Mouse (Mus musculus) kidney, embryonic 15.5 days (tissue): ENCODE data around the gene Gramd1b. TPM values are rescaled to one million over a fixed set of nuclear protein-coding genes. Genes with fewer than 3 reads are reported as not detected.

Experiments used
- ATAC-seq: fragments of 200-750 bp; cut with Nextera tagmentation; replicated peaks from 2 replicates; pipeline ENCODE4 v1.8.0; 2017; ENCODE audit warnings: moderate TSS enrichment; ENCODE audit not compliant: low FRiP score
- H3K27ac ChIP-seq: fragments of 300-500 bp; sonication (generic); 2 replicates; pipeline ENCODE4 v1.5.1; 2015; ENCODE audit warnings: mild to moderate bottlenecking, inconsistent platforms
- H3K27me3 ChIP-seq: fragments of 300-500 bp; sonication (generic); 2 replicates; pipeline ENCODE4 v1.6.1; 2015; ENCODE audit warnings: inconsistent platforms
- H3K36me3 ChIP-seq: fragments of 300-500 bp; sonication (generic); 2 replicates; pipeline ENCODE4 v1.6.1; 2015; ENCODE audit warnings: inconsistent platforms
- H3K4me1 ChIP-seq: fragments of 300-500 bp; sonication (generic); 2 replicates; pipeline ENCODE4 v1.6.1; 2015; ENCODE audit warnings: inconsistent platforms
- H3K4me2 ChIP-seq: fragments of 300-500 bp; sonication (generic); 2 replicates; pipeline ENCODE4 v1.6.1; 2015; ENCODE audit warnings: moderate library complexity, mild to moderate bottlenecking, inconsistent platforms
- H3K4me3 ChIP-seq: fragments of 300-500 bp; sonication (generic); replicated peaks from 2 replicates; pipeline ENCODE4 v1.5.1; 2015; ENCODE audit warnings: mild to moderate bottlenecking, inconsistent platforms
- H3K9ac ChIP-seq: fragments of 300-500 bp; sonication (generic); 2 replicates; pipeline ENCODE4 v1.6.1; 2015; ENCODE audit warnings: mild to moderate bottlenecking, inconsistent platforms
- H3K9me3 ChIP-seq: fragments of 300-500 bp; sonication (generic); replicated peaks from 2 replicates; pipeline ENCODE4 v1.6.1; 2016; ENCODE audit warnings: inconsistent platforms
- WGBS: fragments of 180-500 bp; shearing (Covaris S2); methylation state at CpG from one replicate; pipeline ENCODE4 v1.1.7; 2015; ENCODE audit warnings: mixed read lengths; 5-methylcytosine and 5-hydroxymethylcytosine counted together
- polyA plus RNA-seq: library from polyadenylated mRNA; unstranded; fragments of >200 nt; fragmentation: Nextera tagmentation; extraction: Ambion mirVana; gene quantifications from 2 replicates; pipeline ENCODE4 v1.2.1, GENCODE M21; 2015

Gramd1b gene
- polyA plus RNA-seq, 1 experiment from 2014 or later = 10.2 TPM

DNA sequence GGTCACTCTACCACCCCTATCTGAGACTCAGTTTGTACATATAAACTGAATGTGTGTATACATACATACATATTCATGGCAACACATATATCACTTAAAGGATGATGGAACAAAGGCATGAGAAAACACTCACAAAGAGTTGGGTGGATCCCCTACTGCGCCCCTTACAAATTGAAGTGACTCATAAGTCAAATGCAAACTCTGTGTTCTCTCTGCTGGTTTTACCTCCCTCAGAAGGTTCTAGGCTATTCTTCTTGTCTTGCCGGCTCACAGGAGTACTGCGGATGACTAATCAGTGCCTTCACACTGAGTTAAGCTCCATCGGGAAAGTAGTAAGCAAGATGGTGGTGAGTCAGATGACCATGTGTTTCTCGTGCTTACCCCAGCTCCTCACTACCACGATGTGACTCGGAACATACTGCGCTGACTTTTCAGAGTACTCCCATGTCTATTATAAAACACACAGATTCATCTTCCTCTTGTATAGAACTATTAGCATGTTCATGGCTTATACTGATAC, 182.4 kb downstream of the Gramd1b start:
- Histone ChIP-seq H3K27me3 (no peaks in the 10 kb centered on the region), H3K4me1 (peaks cover 23% of the 10 kb centered on the region), H3K4me3 (no peak overlapping the region), H3K9me3 (no peaks in the 10 kb centered on the region), H3K27ac (no peak overlapping the region), H3K36me3 (no peaks in the 10 kb centered on the region), H3K9ac (no peak overlapping the region), H3K4me2 (no peak overlapping the region)
- no peak for ATAC-seq
- 95% methylated on average over 8 of the region's 8 CpGs for WGBS

DNA sequence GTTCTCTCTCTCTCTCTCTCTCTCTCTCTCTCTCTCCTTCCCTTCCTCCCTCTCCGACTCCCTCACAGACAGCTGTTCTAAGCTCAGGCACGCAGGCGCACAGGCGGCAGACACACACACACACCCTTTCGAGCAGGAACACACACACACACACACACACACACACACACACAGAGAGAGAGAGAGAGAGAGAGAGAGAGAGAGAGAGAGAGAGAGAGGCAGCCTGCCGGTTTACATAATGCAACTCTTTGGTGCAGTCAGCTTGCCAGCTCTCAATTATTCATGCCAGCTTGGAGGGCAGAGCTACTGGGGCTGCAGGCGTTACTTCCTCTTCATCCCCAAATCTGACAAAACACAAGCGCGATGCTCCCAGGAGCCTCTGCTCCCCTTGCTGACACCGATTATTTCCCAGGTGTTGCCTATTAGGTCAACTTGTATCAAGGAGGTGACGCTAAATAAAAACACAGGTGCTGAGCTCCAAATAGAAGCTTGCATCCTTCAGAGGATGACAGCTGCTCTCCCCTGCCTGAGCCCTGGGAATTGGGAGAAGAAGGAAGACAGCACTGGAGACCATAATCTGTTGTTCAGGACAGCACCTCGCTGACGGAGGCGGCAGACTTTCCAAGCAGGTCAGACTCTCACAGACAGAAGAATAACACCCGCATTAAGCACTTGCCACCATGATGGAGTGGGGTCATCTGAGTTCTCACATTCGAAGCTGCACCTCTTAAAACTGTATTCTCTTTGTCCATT, 184.8 kb downstream of the Gramd1b start:
- no peaks in the 10 kb centered on the region for H3K36me3 ChIP-seq
- H3K9me3 ChIP-seq = no peaks in the 10 kb centered on the region
- H3K27me3 ChIP-seq = no peaks in the 10 kb centered on the region
- peak overlapping the region; percentile 34 for H3K4me3 ChIP-seq
- peak overlapping the region; percentile 60 for H3K4me2 ChIP-seq
- peaks cover 23% of the 10 kb centered on the region for H3K4me1 ChIP-seq
- WGBS = 11% methylated on average over 16 of the region's 16 CpGs
- H3K27ac ChIP-seq = peak overlapping the region; percentile 37; the same call in 1 of the 2 replicates
- peak overlapping the region; percentile 7 for H3K9ac ChIP-seq
- peak; percentile 72 for ATAC-seq

DNA sequence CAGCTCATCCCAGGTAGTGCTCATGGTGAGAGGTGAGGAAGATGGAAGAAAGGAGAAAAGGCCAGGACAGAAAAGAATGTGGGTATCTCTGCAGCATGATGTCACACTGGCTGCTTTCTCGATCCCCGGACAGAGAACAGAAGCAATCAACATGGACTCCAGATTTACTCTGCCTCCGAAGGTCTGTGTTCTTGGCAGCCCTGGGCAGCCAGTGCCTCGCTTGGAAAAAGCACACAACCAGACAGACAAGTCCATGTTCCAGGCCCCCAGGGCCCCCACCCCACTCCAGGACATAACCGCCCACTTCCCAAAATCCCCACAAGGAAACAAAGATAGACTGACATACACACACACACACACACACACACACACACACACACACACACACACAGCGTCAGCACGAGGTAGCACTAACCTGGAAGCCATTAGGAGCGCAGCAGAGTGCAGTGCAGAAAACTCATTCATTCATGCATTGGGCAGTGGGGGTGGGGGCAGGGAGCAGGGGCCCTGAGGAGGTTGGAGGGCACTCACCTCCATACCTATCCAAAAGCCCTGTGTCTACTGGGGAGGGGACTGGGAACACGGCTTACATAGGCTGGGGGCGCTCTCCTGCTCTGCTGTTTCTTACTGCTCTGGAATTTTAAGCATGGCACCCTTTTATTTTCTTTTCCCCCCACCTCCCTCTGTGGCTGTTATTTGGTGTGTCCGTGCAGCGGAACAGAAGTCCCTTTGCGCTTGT, 185.5 kb downstream of the Gramd1b start:
- Histone ChIP-seq H3K9me3 (no peaks in the 10 kb centered on the region), H3K9ac (peak overlapping the region; percentile 7; the same call in 1 of the 2 replicates), H3K4me3 (peak overlapping the region; percentile 34), H3K27ac (peak overlapping the region; percentile 51; the same call in 1 of the 2 replicates), H3K4me2 (peak overlapping the region; percentile 60), H3K36me3 (no peaks in the 10 kb centered on the region), H3K27me3 (no peaks in the 10 kb centered on the region), H3K4me1 (peaks cover 23% of the 10 kb centered on the region)
- WGBS = 33% methylated on average over 13 of the region's 13 CpGs
- ATAC-seq = peak; percentile 70

DNA sequence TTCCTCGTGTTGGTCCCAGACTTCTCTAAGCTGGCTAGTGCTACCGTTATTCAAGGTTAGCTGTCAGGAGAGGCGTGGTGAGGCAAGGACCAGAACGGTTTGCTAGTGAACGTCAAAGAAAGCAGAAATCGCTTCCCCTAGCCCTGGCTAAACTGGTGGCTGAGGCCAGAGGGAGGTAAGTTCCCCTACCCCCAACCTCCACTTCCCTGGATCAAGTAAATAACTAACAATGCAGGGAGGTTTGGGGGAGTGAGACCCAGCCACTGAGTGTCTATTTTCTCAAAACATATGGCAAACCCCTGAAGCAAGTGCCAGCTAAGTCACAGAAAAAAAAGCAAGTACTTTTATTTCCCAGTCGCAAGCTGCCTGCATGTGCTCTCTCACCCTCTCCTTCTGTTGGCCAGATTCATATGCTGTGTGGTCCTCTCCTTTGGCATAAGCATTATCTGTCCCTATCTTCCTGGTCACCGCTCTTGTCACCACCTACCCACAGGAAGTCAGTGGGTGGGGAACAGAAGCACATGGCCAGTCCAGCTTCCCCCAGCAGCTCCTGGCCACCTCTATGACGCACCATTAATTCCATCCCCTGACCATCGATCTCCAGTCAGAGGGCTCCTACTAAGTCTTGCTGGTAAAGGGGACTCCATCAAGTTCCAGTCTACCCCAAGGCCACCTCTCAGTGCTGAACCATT, 186.2 kb downstream of the Gramd1b start:
- Histone ChIP-seq H3K27me3 (no peaks in the 10 kb centered on the region), H3K9me3 (no peaks in the 10 kb centered on the region), H3K9ac (no peak overlapping the region), H3K4me2 (peak overlapping the region; percentile 60), H3K4me1 (peaks cover 28% of the 10 kb centered on the region), H3K27ac (peak overlapping the region; percentile 51; the same call in 1 of the 2 replicates), H3K36me3 (no peaks in the 10 kb centered on the region), H3K4me3 (0 out of 2 replicates have a peak overlapping the region, but pooled peaks have one; percentile 2)
- ATAC-seq = 0 out of 2 replicates have a peak, but pooled peaks have one; percentile 38
- WGBS = 31% methylated on average over 10 of the region's 10 CpGs

DNA sequence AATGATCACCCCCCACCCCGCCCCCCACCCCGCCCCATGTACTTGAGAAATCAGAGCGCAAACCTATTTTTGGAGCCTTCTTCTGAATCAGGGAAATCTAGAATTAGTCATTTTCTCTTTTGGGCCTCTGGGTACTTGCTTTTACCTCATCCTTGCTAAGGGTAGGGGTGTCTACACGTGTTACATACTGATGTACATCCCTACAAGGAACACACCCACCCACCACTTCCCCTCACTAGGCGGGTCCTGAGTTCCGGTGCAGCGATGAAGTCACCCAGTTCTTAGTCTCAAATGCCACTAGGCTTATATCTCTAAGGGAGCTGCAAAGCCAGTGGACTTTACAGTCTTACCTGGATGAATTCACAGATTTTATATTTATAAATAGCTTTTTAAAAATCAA, 187.4 kb downstream of the Gramd1b start:
- peaks cover 37% of the 10 kb centered on the region for H3K4me1 ChIP-seq
- H3K4me3 ChIP-seq = no peak overlapping the region
- H3K27ac ChIP-seq = no peak overlapping the region
- H3K27me3 ChIP-seq = no peaks in the 10 kb centered on the region
- no peaks in the 10 kb centered on the region for H3K36me3 ChIP-seq
- H3K4me2 ChIP-seq = no peak overlapping the region
- WGBS = 89% methylated on average over 7 of the region's 7 CpGs
- H3K9me3 ChIP-seq = no peaks in the 10 kb centered on the region
- no peak overlapping the region for H3K9ac ChIP-seq
- no peak for ATAC-seq

DNA sequence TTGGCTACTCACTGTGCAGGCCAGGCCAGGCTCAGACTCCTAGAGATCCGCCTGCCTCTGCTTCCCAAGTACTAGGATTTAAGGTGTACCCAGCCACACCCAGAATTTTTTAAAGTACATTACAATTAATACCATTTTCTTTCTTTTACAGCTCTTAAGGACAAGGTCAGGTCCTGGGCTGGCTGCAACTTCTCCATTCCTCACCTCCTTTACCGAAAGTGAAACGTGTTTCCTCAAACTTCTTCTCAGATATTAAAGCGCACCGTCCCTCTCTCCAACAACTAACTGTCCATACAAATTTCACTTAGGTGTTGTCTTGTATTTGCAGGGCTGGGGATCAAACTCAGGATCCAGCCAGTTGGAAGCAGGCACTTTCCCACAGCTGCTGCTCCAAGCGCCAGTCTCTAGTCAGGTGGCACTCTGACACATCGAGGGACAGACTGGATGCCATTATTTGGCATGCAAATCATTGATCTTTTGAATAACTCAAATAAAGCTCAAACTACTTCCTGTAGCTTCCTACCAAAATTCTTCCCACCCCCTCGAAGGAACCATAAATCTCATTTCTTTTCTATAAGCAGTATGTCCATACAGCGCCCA, 188.0 kb downstream of the Gramd1b start:
- no peaks in the 10 kb centered on the region for H3K9me3 ChIP-seq
- H3K36me3 ChIP-seq = no peaks in the 10 kb centered on the region
- WGBS = 93% methylated on average over 9 of the region's 9 CpGs
- H3K4me2 ChIP-seq = no peak overlapping the region
- no peaks in the 10 kb centered on the region for H3K27me3 ChIP-seq
- H3K9ac ChIP-seq = no peak overlapping the region
- H3K4me1 ChIP-seq = peaks cover 37% of the 10 kb centered on the region
- no peak overlapping the region for H3K4me3 ChIP-seq
- H3K27ac ChIP-seq = no peak overlapping the region
- no peak for ATAC-seq

DNA sequence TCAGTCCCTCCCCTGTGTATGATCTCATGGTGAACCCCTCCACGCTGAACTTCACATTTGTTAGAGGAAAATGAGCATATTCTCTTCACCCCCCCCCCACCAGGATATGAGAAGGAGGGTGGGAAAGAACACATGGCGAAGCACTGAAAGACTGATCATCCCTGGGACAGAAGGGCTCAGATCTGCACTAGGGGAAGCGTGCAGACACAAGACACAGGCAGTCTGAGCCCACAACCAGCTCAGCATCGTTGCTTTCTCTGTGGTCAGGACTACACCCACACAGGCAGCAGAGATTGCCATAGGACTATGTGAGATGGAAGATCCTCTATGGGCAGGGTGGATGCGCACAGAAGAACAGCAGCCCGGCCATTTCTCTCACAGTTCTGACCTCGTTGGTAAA, 189.1 kb downstream of the Gramd1b start:
- Histone ChIP-seq H3K4me1 (peaks cover 37% of the 10 kb centered on the region), H3K9ac (no peak overlapping the region), H3K4me2 (no peak overlapping the region), H3K4me3 (no peak overlapping the region), H3K9me3 (no peaks in the 10 kb centered on the region), H3K36me3 (no peaks in the 10 kb centered on the region), H3K27me3 (no peaks in the 10 kb centered on the region), H3K27ac (no peak overlapping the region)
- 89% methylated on average over 7 of the region's 7 CpGs for WGBS
- no peak for ATAC-seq

DNA sequence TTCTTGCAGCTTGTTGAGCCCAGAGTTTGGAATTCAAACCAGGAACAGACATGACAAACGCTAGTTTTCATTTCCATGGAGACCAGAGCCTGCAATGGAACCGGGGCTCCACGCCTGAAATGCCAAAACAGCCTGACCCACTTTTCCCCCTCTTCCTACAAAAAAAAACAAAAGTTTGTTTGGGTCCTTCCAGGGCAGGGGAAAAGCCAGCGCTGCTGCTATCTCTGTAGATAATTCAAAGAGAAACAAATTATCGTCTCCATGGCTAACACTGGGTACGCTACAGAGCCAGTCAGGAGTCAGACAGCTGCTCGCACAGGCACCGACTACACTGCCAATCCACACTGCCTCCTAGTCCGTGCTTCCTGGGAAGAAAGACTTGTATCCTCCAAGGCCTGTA, 191.6 kb downstream of the Gramd1b start:
- Histone ChIP-seq H3K4me1 (peaks cover 15% of the 10 kb centered on the region), H3K4me3 (no peak overlapping the region), H3K9me3 (no peaks in the 10 kb centered on the region), H3K36me3 (no peaks in the 10 kb centered on the region), H3K4me2 (no peak overlapping the region), H3K9ac (no peak overlapping the region), H3K27me3 (no peaks in the 10 kb centered on the region), H3K27ac (peak overlapping the region; percentile 19; the same call in 1 of the 2 replicates)
- ATAC-seq = no peak
- WGBS = 69% methylated on average over 9 of the region's 9 CpGs

DNA sequence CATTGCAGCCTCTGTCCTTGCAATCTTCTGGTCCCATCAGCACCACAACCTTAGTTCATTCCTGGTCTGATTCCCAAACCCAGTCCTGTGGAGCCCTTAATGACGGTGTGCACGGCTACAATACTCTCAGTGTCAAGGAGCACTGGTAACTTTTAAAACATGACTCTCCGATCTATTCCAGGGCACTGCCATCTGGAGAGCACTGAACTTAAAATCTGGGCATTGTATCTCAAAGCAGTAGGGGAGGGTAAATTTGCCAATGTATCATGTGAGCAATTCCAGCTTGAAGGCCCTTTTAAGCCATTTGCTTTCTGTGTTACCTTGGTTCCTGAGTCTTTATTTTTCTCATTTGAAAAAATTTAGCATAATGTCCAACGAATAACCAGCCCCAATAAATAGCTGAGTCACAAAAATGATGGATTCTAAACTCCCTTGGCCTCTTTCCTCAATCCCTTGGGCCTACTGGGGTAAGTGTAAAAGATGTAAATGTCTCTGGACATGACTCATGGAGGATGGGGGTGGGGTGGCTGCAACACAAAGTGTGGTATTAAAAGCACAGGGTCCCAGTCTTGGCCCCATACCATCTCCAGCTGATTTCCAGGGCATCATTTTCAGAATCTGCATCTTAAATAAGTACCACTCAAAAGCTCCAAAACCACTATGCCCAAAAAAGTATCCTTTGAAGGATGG, 193.9 kb downstream of the Gramd1b start:
- H3K27me3 ChIP-seq = no peaks in the 10 kb centered on the region
- no peak overlapping the region for H3K4me2 ChIP-seq
- H3K36me3 ChIP-seq = 0 out of 2 replicates have a peak, but pooled peaks cover under 1% of the 10 kb centered on the region
- H3K9ac ChIP-seq = no peak overlapping the region
- no peak overlapping the region for H3K4me3 ChIP-seq
- 73% methylated on average over 4 of the region's 4 CpGs for WGBS
- peaks cover 14% of the 10 kb centered on the region for H3K4me1 ChIP-seq
- peak overlapping the region; percentile 51 for H3K27ac ChIP-seq
- no peaks in the 10 kb centered on the region for H3K9me3 ChIP-seq
- ATAC-seq = no peak

DNA sequence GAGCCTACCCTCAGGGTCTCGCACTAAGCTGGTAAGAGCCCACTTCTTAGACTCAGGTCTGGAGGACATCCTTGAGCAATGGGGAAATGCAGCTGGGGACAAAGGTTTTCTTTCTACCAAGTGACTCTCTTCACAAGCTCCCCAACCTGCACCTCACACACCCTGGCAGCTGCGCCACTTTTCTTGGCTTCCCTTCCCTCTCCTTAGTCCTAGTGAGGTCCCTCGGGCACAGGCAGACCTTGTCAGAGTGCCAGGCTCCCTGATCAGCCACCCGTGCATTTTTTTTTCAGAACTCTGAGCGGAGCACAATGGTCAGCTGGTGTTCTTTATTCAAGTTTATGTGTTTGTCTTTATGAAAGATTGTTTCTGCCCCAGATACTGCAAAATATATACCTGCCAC, 194.5 kb downstream of the Gramd1b start:
- H3K4me1 ChIP-seq = peaks cover 14% of the 10 kb centered on the region
- H3K4me3 ChIP-seq = no peak overlapping the region
- no peaks in the 10 kb centered on the region for H3K27me3 ChIP-seq
- ATAC-seq = peak; percentile 55
- H3K4me2 ChIP-seq = no peak overlapping the region
- H3K36me3 ChIP-seq = 0 out of 2 replicates have a peak, but pooled peaks cover 7% of the 10 kb centered on the region
- H3K9me3 ChIP-seq = no peaks in the 10 kb centered on the region
- peak overlapping the region; percentile 51 for H3K27ac ChIP-seq
- no peak overlapping the region for H3K9ac ChIP-seq
- whole genome bisulfite sequencing = 60% methylated on average over 5 of the region's 5 CpGs

DNA sequence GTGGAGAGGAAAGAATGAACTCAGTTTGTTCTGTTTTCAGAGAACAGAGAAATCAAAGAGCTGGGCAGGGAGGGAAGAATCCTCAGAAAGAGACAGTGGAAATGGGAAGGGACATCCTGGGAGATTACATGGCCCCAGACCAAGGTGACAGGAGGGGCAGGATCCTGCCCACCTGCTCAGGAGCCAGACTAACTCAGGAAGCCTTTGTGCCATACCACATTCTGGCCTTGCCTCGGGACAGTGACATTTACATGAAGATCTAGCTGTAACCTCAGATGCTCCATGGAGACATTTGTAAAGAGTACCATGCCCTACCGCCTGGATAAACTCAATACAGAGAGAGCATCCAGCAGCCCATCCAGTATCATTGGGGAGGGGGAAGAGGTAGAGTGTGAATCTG, 196.6 kb downstream of the Gramd1b start:
- Histone ChIP-seq H3K9ac (no peak overlapping the region), H3K4me3 (no peak overlapping the region), H3K4me2 (no peak overlapping the region), H3K27me3 (no peaks in the 10 kb centered on the region), H3K9me3 (no peaks in the 10 kb centered on the region), H3K36me3 (0 out of 2 replicates have a peak, but pooled peaks cover 7% of the 10 kb centered on the region), H3K4me1 (peaks cover 8% of the 10 kb centered on the region), H3K27ac (no peak overlapping the region)
- WGBS = 87% methylated on average over 2 of the region's 2 CpGs
- no peak for ATAC-seq
